Mouse (Mus musculus) stomach, postnatal 0 days (tissue): ENCODE measurements around the gene Trp63.

Source experiments
- CTCF ChIP-seq: IDR thresholded peaks from 2 replicates; pipeline ENCODE4 v1.5.1; 2016; ENCODE audit warnings: antibody characterized with exemption, low read depth, mild to moderate bottlenecking, moderate library complexity
- EP300 ChIP-seq: optimal IDR thresholded peaks from 2 replicates; pipeline ENCODE3; 2016; ENCODE audit warnings: antibody characterized with exemption

- TF ChIP-seq CTCF: no peak
- TF ChIP-seq EP300: no peak
These were observed 93.9 kb downstream of the Trp63 start for GRCm38 (mm10) chr16:25777501-25777900.
